Mouse (Mus musculus) fibroblast of lung, adult 2 months (primary cell): ENCODE measurements around the gene Dbn1.

Source experiments
- DNase-seq: peaks from one replicate; pipeline ENCODE4 v3.0.0-alpha.2; 2011; ENCODE audit warnings: low read depth

Dbn1 gene

GRCm38 (mm10) chr13:55478036-55478435 is 9.9 kb downstream of the Dbn1 start:
- DNase-seq = no peak

GRCm38 (mm10) chr13:55477492-55477891 is 10.4 kb downstream of the Dbn1 start:
- DNase-seq = no peak

DNA sequence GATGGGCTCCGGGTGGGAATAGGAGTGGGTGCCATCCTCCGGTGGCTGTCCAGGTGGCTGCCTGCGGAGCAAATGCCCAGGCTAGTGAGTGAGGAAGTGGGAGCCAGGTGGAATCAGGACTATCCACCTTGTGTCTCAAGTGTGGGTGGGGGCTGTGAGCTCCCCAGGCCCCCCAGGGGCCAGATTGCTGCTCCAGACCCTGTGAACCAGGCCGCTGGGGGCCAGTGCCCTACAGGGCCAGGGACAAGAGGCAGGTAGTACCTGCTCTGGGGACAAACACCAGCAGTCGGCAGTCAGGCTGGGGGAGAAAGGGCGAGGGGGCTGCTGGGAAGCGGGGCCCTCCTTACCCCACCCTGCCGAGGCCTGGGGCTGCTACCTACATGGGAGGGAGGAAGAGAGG is 11.7 kb downstream of the Dbn1 start:
- DNase-seq = no peak

GRCm38 (mm10) chr13:55475750-55476149 is 12.2 kb downstream of the Dbn1 start:
- no peak for DNase-seq

GRCm38 (mm10) chr13:55474621-55475069 is 13.3 kb downstream of the Dbn1 start:
- no peak for DNase-seq

- no peak for DNase-seq
Observed at GRCm38 (mm10) chr13:55473961-55474360, 13.9 kb downstream of the Dbn1 start.

- DNase-seq = no peak
Observed at GRCm38 (mm10) chr13:55473076-55473831, 14.7 kb downstream of the Dbn1 start.

DNA sequence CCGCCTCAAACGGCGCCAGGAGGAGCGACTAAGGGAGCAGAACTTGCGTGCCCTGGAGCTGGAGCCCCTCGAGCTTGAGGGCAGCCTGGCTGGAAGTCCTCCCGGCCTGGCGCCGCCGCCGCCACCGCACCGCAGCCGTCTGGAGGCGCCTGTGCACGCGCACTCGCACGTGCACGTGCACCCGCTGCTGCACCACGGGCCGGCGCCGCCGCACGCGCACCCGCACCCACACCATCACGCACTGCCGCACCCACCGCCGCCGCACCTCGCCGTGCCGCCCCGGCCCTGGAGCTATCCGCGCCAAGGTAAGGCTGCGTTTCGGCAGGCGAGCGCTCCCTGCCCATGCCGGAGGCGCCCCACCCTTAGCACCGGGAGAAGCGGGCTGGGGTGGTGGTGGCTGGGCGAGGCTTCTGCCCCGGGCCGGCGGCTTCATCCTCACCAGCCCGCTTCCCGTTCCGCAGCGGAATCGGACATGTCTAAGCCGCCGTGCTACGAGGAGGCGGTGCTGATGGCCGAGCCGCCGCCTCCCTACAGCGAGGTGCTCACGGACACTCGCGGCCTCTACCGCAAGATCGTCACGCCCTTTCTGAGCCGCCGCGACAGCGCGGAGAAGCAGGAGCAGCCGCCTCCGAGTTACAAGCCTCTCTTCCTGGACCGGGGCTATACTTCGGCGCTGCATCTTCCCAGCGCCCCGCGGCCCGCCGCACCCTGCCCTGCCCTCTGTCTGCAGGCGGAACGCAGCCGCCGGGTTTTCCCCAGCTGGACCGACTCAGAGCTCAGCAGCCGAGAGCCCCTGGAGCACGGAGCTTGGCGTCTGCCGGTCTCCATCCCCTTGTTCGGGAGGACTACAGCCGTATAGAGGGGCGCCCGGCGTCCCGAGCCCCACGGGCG is 15.5 kb downstream of the Dbn1 start:
- DNase-seq = no peak

DNA sequence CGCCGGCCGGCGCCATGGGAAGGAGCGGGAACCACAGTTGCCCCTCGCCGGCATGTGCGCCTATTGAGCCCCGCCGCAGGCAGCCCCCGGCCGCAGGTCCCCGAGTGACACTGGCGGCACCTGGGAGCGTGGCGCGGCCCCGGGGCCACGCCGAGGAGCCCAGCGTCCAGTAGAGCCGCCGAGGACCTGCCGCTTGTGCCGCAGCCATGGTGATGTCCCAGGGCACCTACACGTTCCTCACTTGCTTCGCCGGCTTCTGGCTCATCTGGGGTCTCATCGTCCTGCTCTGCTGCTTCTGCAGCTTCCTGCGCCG is 16.1 kb downstream of the Dbn1 start:
- no peak for DNase-seq

GRCm38 (mm10) chr13:55471156-55471818 is 16.6 kb downstream of the Dbn1 start:
- no peak for DNase-seq

DNA sequence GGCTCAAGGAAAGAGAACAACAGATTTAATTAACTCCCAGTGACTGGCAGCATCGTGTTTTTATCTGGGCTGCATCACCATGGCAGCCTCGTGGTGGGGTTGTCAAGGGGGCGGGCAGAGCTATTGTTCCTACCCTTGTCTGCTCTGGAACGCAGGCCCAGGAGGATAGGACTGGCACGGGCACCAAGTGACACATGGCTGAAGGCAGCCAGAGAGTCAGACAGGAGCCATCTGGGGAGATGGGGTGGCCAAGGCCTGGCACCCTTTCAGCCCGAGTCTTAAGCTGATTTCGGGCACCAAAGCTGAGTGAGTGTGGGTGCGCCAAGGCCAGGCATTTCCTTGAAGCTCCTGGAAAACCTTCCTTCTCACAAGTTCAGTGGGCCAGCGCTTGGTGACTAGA is 17.5 kb downstream of the Dbn1 start:
- no peak for DNase-seq

GRCm38 (mm10) chr13:55468851-55469560 is 18.9 kb downstream of the Dbn1 start:
- DNase-seq = no peak

DNA sequence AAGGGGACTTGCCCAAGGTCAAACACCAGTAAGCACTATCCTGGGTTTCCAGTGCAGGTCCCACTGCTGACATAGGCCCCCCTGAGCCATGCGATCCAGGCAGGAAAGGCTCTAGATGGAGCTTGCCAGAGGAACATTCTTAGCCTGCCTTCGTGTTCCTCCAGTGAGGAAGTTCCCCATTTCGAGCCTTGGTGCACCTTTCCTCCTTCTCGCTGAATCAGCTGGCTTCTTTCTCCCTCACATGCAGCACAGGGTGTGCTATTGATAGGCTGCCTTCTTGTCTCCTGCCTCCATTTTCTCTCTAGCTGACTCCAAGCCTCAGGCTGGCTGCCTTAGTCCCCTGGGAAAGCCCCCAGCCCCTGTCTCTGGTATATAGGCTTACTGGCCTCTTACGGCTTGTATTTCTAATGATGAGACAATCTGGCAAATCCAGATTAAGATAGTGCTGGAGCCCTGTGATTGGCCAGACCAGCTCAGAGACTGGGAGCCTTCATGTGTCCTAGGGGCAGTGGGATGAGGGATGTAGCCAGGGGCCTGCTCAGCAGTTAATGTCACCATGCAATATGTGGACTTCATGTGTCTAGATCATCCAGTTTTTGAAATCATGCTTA is 22.0 kb downstream of the Dbn1 start:
- no peak for DNase-seq

- DNase-seq = peak; percentile 65
Observed at GRCm38 (mm10) chr13:55465184-55465583, 22.7 kb downstream of the Dbn1 start.

DNA sequence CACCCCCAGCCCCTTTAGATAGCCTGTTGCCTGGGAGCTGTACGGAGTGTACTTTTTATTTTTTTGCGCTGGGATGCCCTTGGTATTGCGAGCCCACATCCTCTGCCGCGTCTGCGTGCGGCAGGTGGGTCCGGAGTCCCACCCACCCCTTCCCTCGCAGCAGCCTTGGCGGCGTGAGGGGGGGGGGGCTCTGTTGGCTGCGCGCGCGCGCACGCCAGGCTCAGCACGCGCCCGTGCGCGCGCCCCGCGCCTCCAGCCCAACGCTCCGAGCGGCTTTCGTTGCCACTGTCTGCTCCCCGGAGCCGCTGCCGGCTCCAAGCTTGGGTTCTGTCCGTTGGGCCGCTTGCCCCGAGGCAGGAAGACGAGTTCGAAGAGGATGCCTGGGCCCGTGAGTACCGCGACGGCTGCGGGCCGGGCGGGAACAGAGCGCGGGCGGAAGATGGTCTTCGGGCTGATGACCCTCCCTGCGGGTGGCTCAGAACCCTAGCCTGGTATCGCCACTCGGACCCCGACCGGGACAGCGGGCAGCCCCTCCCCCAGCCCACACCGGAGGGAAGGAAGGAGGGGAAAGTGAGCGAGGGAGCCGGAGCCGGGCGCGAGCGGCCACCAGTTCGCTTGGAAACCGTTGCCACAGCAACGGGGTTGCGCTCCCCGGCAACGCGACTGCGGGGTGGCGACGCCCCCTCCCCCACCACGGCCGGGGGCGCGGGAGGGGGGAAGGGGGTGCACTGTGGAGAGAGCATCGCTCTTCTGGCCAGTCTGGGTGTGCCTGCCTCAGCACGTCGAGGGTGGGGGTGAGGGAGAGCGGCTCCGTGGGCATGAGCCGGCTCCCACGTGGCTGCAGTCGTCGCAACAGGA is 23.7 kb downstream of the Dbn1 start, which contains the start of gene Prr7:
Gene Prr7, plus strand, starts transcription at position 241 of the 858 bp plus-strand sequence.
- no peak for DNase-seq

DNA sequence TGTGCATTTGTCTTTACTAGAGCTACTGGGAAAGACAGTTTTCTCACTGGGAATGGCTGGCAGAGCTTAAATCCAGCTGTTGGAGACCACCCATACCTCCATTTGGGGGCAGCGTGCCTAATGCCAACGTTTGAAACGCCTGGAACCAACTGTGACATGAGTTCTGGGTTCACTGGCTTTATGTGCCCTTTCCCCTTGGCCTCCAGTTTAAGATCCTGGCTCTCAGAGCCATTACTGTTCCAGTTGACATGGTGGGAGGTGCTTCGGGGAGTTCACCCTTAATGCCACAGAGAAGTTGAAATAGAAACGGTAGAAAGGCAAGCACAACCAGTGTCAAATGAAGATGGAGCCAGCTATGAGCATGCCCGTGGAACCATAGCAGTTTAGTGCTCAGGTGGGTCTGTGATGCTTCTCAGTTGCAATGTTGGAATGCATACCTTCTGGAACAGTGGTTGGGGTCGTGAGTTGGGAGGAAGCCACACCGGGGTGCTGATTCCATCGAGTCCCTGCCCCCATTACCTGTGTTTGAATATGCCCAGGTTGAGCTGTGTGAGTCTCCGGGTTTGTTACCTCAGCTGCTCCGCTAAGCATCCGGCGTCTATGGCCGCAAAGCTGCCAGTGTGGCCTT is 24.4 kb downstream of the Dbn1 start:
- no peak for DNase-seq

GRCm38 (mm10) chr13:55462965-55463364 is 24.9 kb downstream of the Dbn1 start:
- no peak for DNase-seq

GRCm38 (mm10) chr13:55451785-55452549 is 35.9 kb downstream of the Dbn1 start:
- DNase-seq = no peak

GRCm38 (mm10) chr13:55451296-55451695 is 36.6 kb downstream of the Dbn1 start:
- no peak for DNase-seq
